Mouse (Mus musculus): ENCODE results near the gene Gbp8. TPM values are rescaled to one million over a fixed set of nuclear protein-coding genes. Genes with fewer than 3 reads are reported as not detected.
"Not testable (repeated sequence)": the region's sequence is repeated elsewhere in the genome, so short reads cannot be mapped to it uniquely, and the experiment has no call there.

Gene Gbp8
- 1.4 and 1.6 TPM in 2 replicates for polyA plus RNA-seq (2015; fragmentation: Nextera tagmentation; extraction: Ambion mirVana)

GRCm38 (mm10) chr5:105139409-105140088 lies at the start of gene Gbp8, which contains the start of the genes Gbp9 and Gbp4:
Gene Gbp8 (minus strand): TSS chr5:105139540.
Gene Gbp9 (minus strand): TSS chr5:105139539.
Gene Gbp4 (minus strand): TSS chr5:105139586.
- not testable (repeated sequence) for DNase-seq; H3K4me2 ChIP-seq; H3K36me3 ChIP-seq; H3K27ac ChIP-seq; H3K27me3 ChIP-seq; ATAC-seq (ENCODE audit: low read depth); H3K9me3 ChIP-seq (replicated peaks); H3K4me3 ChIP-seq (replicated peaks); H3K9ac ChIP-seq; H3K4me1 ChIP-seq (replicated peaks)
- WGBS (ENCODE audit: insufficient replicate concordance): 14% methylated on average over 2 of the region's 2 CpGs

GRCm38 (mm10) chr5:105181446-105181845 lies 42.1 kb upstream of the Gbp8 start:
- ATAC-seq (ENCODE audit: low read depth) (no peak), DNase-seq (no peak)
- H3K27me3 ChIP-seq: no peaks in the 10 kb centered on the region
- no peak overlapping the region for H3K9ac ChIP-seq
- no peaks in the 10 kb centered on the region for H3K36me3 ChIP-seq
- H3K4me3 ChIP-seq (replicated peaks): no peak overlapping the region
- H3K4me1 ChIP-seq (replicated peaks): no peaks in the 10 kb centered on the region
- H3K9me3 ChIP-seq (replicated peaks): no peaks in the 10 kb centered on the region
- H3K4me2 ChIP-seq: no peak overlapping the region
- no peak overlapping the region for H3K27ac ChIP-seq

GRCm38 (mm10) chr5:105156582-105156981 lies 17.2 kb upstream of the Gbp8 start:
- Histone ChIP-seq H3K4me1 (replicated peaks) (no peaks in the 10 kb centered on the region), H3K27me3 (no peaks in the 10 kb centered on the region), H3K4me3 (replicated peaks) (no peak overlapping the region), H3K4me2 (no peak overlapping the region), H3K9me3 (replicated peaks) (no peaks in the 10 kb centered on the region), H3K9ac (no peak overlapping the region), H3K27ac (no peak overlapping the region), H3K36me3 (no peaks in the 10 kb centered on the region)
- ATAC-seq (ENCODE audit: low read depth) (no peak), DNase-seq (no peak)
- WGBS (ENCODE audit: insufficient replicate concordance): 55% methylated on average over 5 of the region's 5 CpGs

GRCm38 (mm10) chr5:105154049-105154448 lies 14.7 kb upstream of the Gbp8 start:
- Histone ChIP-seq H3K4me2 (no peak overlapping the region), H3K4me1 (replicated peaks) (no peaks in the 10 kb centered on the region), H3K4me3 (replicated peaks) (no peak overlapping the region), H3K36me3 (no peaks in the 10 kb centered on the region), H3K27me3 (no peaks in the 10 kb centered on the region), H3K27ac (no peak overlapping the region), H3K9me3 (replicated peaks) (no peaks in the 10 kb centered on the region), H3K9ac (no peak overlapping the region)
- ATAC-seq (ENCODE audit: low read depth) (no peak), DNase-seq (no peak)

- not testable (repeated sequence) for H3K27ac ChIP-seq; DNase-seq; H3K4me1 ChIP-seq (replicated peaks); H3K4me2 ChIP-seq; H3K27me3 ChIP-seq; ATAC-seq (ENCODE audit: low read depth); H3K36me3 ChIP-seq; H3K4me3 ChIP-seq (replicated peaks); H3K9me3 ChIP-seq (replicated peaks); H3K9ac ChIP-seq
- 37% methylated on average over 2 of the region's 2 CpGs for WGBS (ENCODE audit: insufficient replicate concordance)
Observed at GRCm38 (mm10) chr5:105148062-105148461, 8.7 kb upstream of the Gbp8 start.

- no peaks in the 10 kb centered on the region for H3K9me3 ChIP-seq (replicated peaks)
- H3K9ac ChIP-seq: no peak overlapping the region
- H3K4me2 ChIP-seq: no peak overlapping the region
- no peaks in the 10 kb centered on the region for H3K36me3 ChIP-seq
- H3K27ac ChIP-seq: no peak overlapping the region
- no peaks in the 10 kb centered on the region for H3K27me3 ChIP-seq
- no peaks in the 10 kb centered on the region for H3K4me1 ChIP-seq (replicated peaks)
- no peak for DNase-seq
- no peak overlapping the region for H3K4me3 ChIP-seq (replicated peaks)
- no peak for ATAC-seq (ENCODE audit: low read depth)
Observed at GRCm38 (mm10) chr5:105146447-105146846, 7.1 kb upstream of the Gbp8 start.

- not testable (repeated sequence) for H3K9ac ChIP-seq; H3K27me3 ChIP-seq; H3K4me1 ChIP-seq (replicated peaks); H3K36me3 ChIP-seq; H3K4me2 ChIP-seq; H3K27ac ChIP-seq; H3K4me3 ChIP-seq (replicated peaks); DNase-seq; ATAC-seq (ENCODE audit: low read depth); H3K9me3 ChIP-seq (replicated peaks)
- WGBS (ENCODE audit: insufficient replicate concordance): 22% methylated on average over 3 of the region's 3 CpGs
Observed at GRCm38 (mm10) chr5:105145731-105146130, 6.4 kb upstream of the Gbp8 start.

GRCm38 (mm10) chr5:105140089-105140810 lies 910 bp upstream of the Gbp8 start:
- not testable (repeated sequence) for DNase-seq; H3K4me3 ChIP-seq (replicated peaks); H3K27me3 ChIP-seq; H3K9ac ChIP-seq; H3K9me3 ChIP-seq (replicated peaks); H3K4me2 ChIP-seq; H3K4me1 ChIP-seq (replicated peaks); H3K27ac ChIP-seq; H3K36me3 ChIP-seq; ATAC-seq (ENCODE audit: low read depth)
- WGBS (ENCODE audit: insufficient replicate concordance): 49% methylated on average over 2 of the region's 2 CpGs

GRCm38 (mm10) chr5:105138906-105139305 lies 434 bp downstream of the Gbp8 start:
- DNase-seq (no peak), ATAC-seq (ENCODE audit: low read depth) (no peak)
- H3K9me3 ChIP-seq (replicated peaks): no peaks in the 10 kb centered on the region
- no peak overlapping the region; the same call in 1 of the 2 replicates for H3K27ac ChIP-seq
- no peaks in the 10 kb centered on the region for H3K4me1 ChIP-seq (replicated peaks)
- no peak overlapping the region for H3K4me2 ChIP-seq
- H3K4me3 ChIP-seq (replicated peaks): no peak overlapping the region
- no peak overlapping the region for H3K9ac ChIP-seq
- WGBS (ENCODE audit: insufficient replicate concordance): 66% methylated on average over 1 of the region's 1 CpGs
- H3K27me3 ChIP-seq: no peaks in the 10 kb centered on the region
- H3K36me3 ChIP-seq: no peaks in the 10 kb centered on the region

GRCm38 (mm10) chr5:105136706-105137304 lies 2.5 kb downstream of the Gbp8 start:
- not testable (repeated sequence) for H3K36me3 ChIP-seq; H3K4me2 ChIP-seq; H3K9me3 ChIP-seq (replicated peaks); H3K9ac ChIP-seq; H3K27me3 ChIP-seq; H3K27ac ChIP-seq; H3K4me1 ChIP-seq (replicated peaks); ATAC-seq (ENCODE audit: low read depth); H3K4me3 ChIP-seq (replicated peaks); DNase-seq
- WGBS (ENCODE audit: insufficient replicate concordance): 19% methylated on average over 3 of the region's 3 CpGs

GRCm38 (mm10) chr5:105121731-105122130 lies 17.6 kb downstream of the Gbp8 start:
- not testable (repeated sequence) for H3K9ac ChIP-seq; H3K4me1 ChIP-seq (replicated peaks); ATAC-seq (ENCODE audit: low read depth); DNase-seq; H3K27ac ChIP-seq; H3K36me3 ChIP-seq; H3K4me2 ChIP-seq; H3K9me3 ChIP-seq (replicated peaks); H3K4me3 ChIP-seq (replicated peaks); H3K27me3 ChIP-seq
- WGBS (ENCODE audit: insufficient replicate concordance): 62% methylated on average over 6 of the region's 6 CpGs
